ENCODE assay signal across 8 mouse cellular contexts in genomic region chr9:21926155-21926554, GRCm38 (mm10). TPM values are rescaled to one million over a fixed set of nuclear protein-coding genes. Genes with fewer than 3 reads are reported as not detected.
A peak's percentile ranks its signal among the peaks of the same experiment; 100 is the strongest.
DNase-seq lines count a peak whose midpoint lies in the region; ATAC-seq and TF ChIP-seq lines count a peak whose summit lies in the region.

No protein-coding gene starts in this region.

- no peaks in the 10 kb centered on the region; the same call in 1 of the 2 replicates for H3K79me2 ChIP-seq in liver, adult 2 months (ENCODE audit: control insufficient read depth, insufficient read depth, low read length)

- ATAC-seq in heart, embryonic 13.5 days (ENCODE audit: extremely low read depth, insufficient number of reproducible peaks, low FRiP score, low TSS enrichment): no peak
- ATAC-seq in midbrain, embryonic 12.5 days (ENCODE audit: low FRiP score, low read depth): no peak
- no peak for ATAC-seq in CD4-positive, CD25-positive, alpha-beta regulatory T cell, adult 4 months
- no peak for ATAC-seq in inflammation-experienced regulatory T-cells, adult 6 months

- DNase-seq in liver, adult 2 months (ENCODE audit: extremely low read depth, low read depth, low spot score): peak; percentile 79
- no peak for DNase-seq in liver
- DNase-seq in kidney, postnatal 25 days: peak; percentile 52 to 69
- no peak for DNase-seq in urinary bladder, postnatal 25 days (ENCODE audit: low spot score)

- peak overlapping the region; percentile 65 for H3K4me3 ChIP-seq in liver, adult 2 months (ENCODE audit: insufficient read depth, low read depth, low read length)
- H3K4me3 ChIP-seq in heart, embryonic 13.5 days: peak overlapping the region; percentile 60
- peak overlapping the region; percentile 53; the same call in 1 of the 2 replicates for H3K4me3 ChIP-seq in midbrain, embryonic 12.5 days

- WGBS in liver, adult 2 months: 8% methylated on average over 6 of the region's 6 CpGs
- WGBS in heart, embryonic 13.5 days: 67% methylated on average over 6 of the region's 6 CpGs
- WGBS in midbrain, embryonic 12.5 days: 74% methylated on average over 6 of the region's 6 CpGs

- TF ChIP-seq CTCF in liver, adult 2 months (IDR thresholded peaks at IDR 0.05; ENCODE audit: low read depth, low read length): no peak

- TF ChIP-seq POLR2A in liver, adult 2 months (IDR thresholded peaks at IDR 0.05; ENCODE audit: extremely low read depth, insufficient read depth, low read length): no peak

- peaks cover 17% of the 10 kb centered on the region for H3K4me1 ChIP-seq in liver, adult 2 months (ENCODE audit: control insufficient read depth, insufficient read depth, low read length)
- peaks cover 37% of the 10 kb centered on the region for H3K4me1 ChIP-seq in heart, embryonic 13.5 days
- H3K4me1 ChIP-seq in midbrain, embryonic 12.5 days: peaks cover 15% of the 10 kb centered on the region

- peak overlapping the region; percentile 98 for H3K27ac ChIP-seq in liver, adult 2 months (replicated peaks; ENCODE audit: insufficient read depth, low read depth, low read length)
- peak overlapping the region; percentile 74 for H3K27ac ChIP-seq in heart, embryonic 13.5 days (replicated peaks)
- H3K27ac ChIP-seq in midbrain, embryonic 12.5 days (replicated peaks): no peak overlapping the region

- peaks cover 12% of the 10 kb centered on the region for H3K36me3 ChIP-seq in liver, adult 2 months (ENCODE audit: control insufficient read depth, insufficient read depth, low read length)
- peaks cover 9% of the 10 kb centered on the region for H3K36me3 ChIP-seq in heart, embryonic 13.5 days
- H3K36me3 ChIP-seq in midbrain, embryonic 12.5 days: 0 out of 2 replicates have a peak, but pooled peaks cover 5% of the 10 kb centered on the region

- H3K27me3 ChIP-seq in liver, adult 2 months (ENCODE audit: control insufficient read depth, insufficient read depth, low read length): no peaks in the 10 kb centered on the region
- H3K27me3 ChIP-seq in heart, embryonic 13.5 days (replicated peaks): no peaks in the 10 kb centered on the region
- no peaks in the 10 kb centered on the region for H3K27me3 ChIP-seq in midbrain, embryonic 12.5 days

- peak overlapping the region; percentile 71 for H3K4me2 ChIP-seq in heart, embryonic 13.5 days
- H3K4me2 ChIP-seq in midbrain, embryonic 12.5 days (replicated peaks): peak overlapping the region; percentile 68

- H3K9me3 ChIP-seq in heart, embryonic 13.5 days: no peaks in the 10 kb centered on the region
- H3K9me3 ChIP-seq in midbrain, embryonic 12.5 days: no peaks in the 10 kb centered on the region

- H3K9ac ChIP-seq in liver, adult 2 months (ENCODE audit: low read depth, low read length): peak overlapping the region; percentile 89
- peak overlapping the region; percentile 87 for H3K9ac ChIP-seq in heart, embryonic 13.5 days
- no peak overlapping the region for H3K9ac ChIP-seq in midbrain, embryonic 12.5 days (replicated peaks)

RNA-seq across cellular contexts. Expression of gene Ccdc159, which starts 1.1 kb away (rescaled TPM):
- total RNA-seq in liver, adult 2 months (2014; rRNA removed): 7.6 and 7.9 TPM in 2 replicates
- 6.7 and 11.6 TPM in 2 replicates for polyA plus RNA-seq in liver, adult 2 months (2012; rRNA removed)
- polyA plus RNA-seq in heart, embryonic 13.5 days (2015; fragmentation: Nextera tagmentation; extraction: Ambion mirVana): 2.6 and 3.2 TPM in 2 replicates
- 6.1 and 6.9 TPM in 2 replicates for polyA plus RNA-seq in midbrain, embryonic 12.5 days (2016; fragmentation: Nextera tagmentation; extraction: Ambion mirVana)
- under 1 TPM in 1 of 2 experiments, not detected in 1; 0.94 TPM for polyA plus RNA-seq in CD4-positive, CD25-positive, alpha-beta regulatory T cell, adult 4 months (2017; shearing (Covaris generic))
- polyA plus RNA-seq in inflammation-experienced regulatory T-cells, adult 6 months (2017; shearing (Covaris generic)): not detected

RNA-seq across cellular contexts. Expression of gene Tmem205, which starts 1.2 kb away (rescaled TPM):
- 841 and 970 TPM in 2 replicates for total RNA-seq in liver, adult 2 months (2014; rRNA removed)
- 1,676 and 1,979 TPM in 2 replicates for polyA plus RNA-seq in liver, adult 2 months (2012; rRNA removed)
- polyA plus RNA-seq in heart, embryonic 13.5 days (2015; fragmentation: Nextera tagmentation; extraction: Ambion mirVana): 41.5 and 47.8 TPM in 2 replicates
- 32.7 and 36.9 TPM in 2 replicates for polyA plus RNA-seq in midbrain, embryonic 12.5 days (2016; fragmentation: Nextera tagmentation; extraction: Ambion mirVana)
- polyA plus RNA-seq in CD4-positive, CD25-positive, alpha-beta regulatory T cell, adult 4 months (2017; shearing (Covaris generic)): 1 to 10 TPM; 8.0 to 8.7 TPM
- polyA plus RNA-seq in inflammation-experienced regulatory T-cells, adult 6 months (2017; shearing (Covaris generic)): 10 to 100 TPM in 1 of 3 experiments, 1 to 10 TPM in 2; 8.8 to 11.1 (median 9.7) TPM

RNA-seq across cellular contexts. Expression of gene Rab3d, which starts 8.2 kb away (rescaled TPM):
- 5.5 and 5.6 TPM in 2 replicates for total RNA-seq in liver, adult 2 months (2014; rRNA removed)
- polyA plus RNA-seq in liver, adult 2 months (2012; rRNA removed): 8.0 and 16.6 TPM in 2 replicates
- polyA plus RNA-seq in heart, embryonic 13.5 days (2015; fragmentation: Nextera tagmentation; extraction: Ambion mirVana): 8.5 and 9.2 TPM in 2 replicates
- 13.2 and 13.4 TPM in 2 replicates for polyA plus RNA-seq in midbrain, embryonic 12.5 days (2016; fragmentation: Nextera tagmentation; extraction: Ambion mirVana)
- polyA plus RNA-seq in CD4-positive, CD25-positive, alpha-beta regulatory T cell, adult 4 months (2017; shearing (Covaris generic)): 10 to 100 TPM in 1 of 2 experiments, 1 to 10 TPM in 1; 8.4 to 11.3 TPM
- 1 to 10 TPM; 7.4 to 9.6 (median 8.9) TPM for polyA plus RNA-seq in inflammation-experienced regulatory T-cells, adult 6 months (2017; shearing (Covaris generic))

RNA-seq across cellular contexts. Expression of gene Plppr2, which starts 10.7 kb away (rescaled TPM):
- 0.67 and 0.74 TPM in 2 replicates for total RNA-seq in liver, adult 2 months (2014; rRNA removed)
- polyA plus RNA-seq in liver, adult 2 months (2012; rRNA removed): 9.4 and 14.6 TPM in 2 replicates
- polyA plus RNA-seq in heart, embryonic 13.5 days (2015; fragmentation: Nextera tagmentation; extraction: Ambion mirVana): 5.1 and 5.2 TPM in 2 replicates
- 45.6 and 47.0 TPM in 2 replicates for polyA plus RNA-seq in midbrain, embryonic 12.5 days (2016; fragmentation: Nextera tagmentation; extraction: Ambion mirVana)
- under 1 TPM; 0.28 to 0.90 TPM for polyA plus RNA-seq in CD4-positive, CD25-positive, alpha-beta regulatory T cell, adult 4 months (2017; shearing (Covaris generic))
- 1 to 10 TPM in 1 of 3 experiments, under 1 TPM in 2; 0.26 to 1.2 (median 0.45) TPM for polyA plus RNA-seq in inflammation-experienced regulatory T-cells, adult 6 months (2017; shearing (Covaris generic))

RNA-seq across cellular contexts. Expression of gene Swsap1, which starts 29.4 kb away (rescaled TPM):
- total RNA-seq in liver, adult 2 months (2014; rRNA removed): 4.1 and 5.3 TPM in 2 replicates
- polyA plus RNA-seq in liver, adult 2 months (2012; rRNA removed): 4.7 and 5.2 TPM in 2 replicates
- polyA plus RNA-seq in heart, embryonic 13.5 days (2015; fragmentation: Nextera tagmentation; extraction: Ambion mirVana): 5.1 and 5.7 TPM in 2 replicates
- 7.8 and 8.1 TPM in 2 replicates for polyA plus RNA-seq in midbrain, embryonic 12.5 days (2016; fragmentation: Nextera tagmentation; extraction: Ambion mirVana)
- polyA plus RNA-seq in CD4-positive, CD25-positive, alpha-beta regulatory T cell, adult 4 months (2017; shearing (Covaris generic)): 10 to 100 TPM in 1 of 2 experiments, 1 to 10 TPM in 1; 3.2 to 13.5 TPM
- 1 to 10 TPM; 3.6 to 6.2 (median 4.9) TPM for polyA plus RNA-seq in inflammation-experienced regulatory T-cells, adult 6 months (2017; shearing (Covaris generic))

Comparison
In these comparisons a context has a peak if more than half of its experiments do, and no peak if none do; other contexts are left out.
1. DNase-seq: peak in liver, adult 2 months (single experiment) and kidney, postnatal 25 days (2 of 2); none in liver (single experiment) and urinary bladder, postnatal 25 days (single experiment).
2. RNA of gene Tmem205, which starts 1.2 kb away (polyA plus RNA-seq): 1,676 to 1,979 TPM in liver, adult 2 months; 41.5 to 47.8 TPM in heart, embryonic 13.5 days, 32.7 to 36.9 TPM in midbrain, embryonic 12.5 days, 8.8 to 11.1 TPM in inflammation-experienced regulatory T-cells, adult 6 months and 8.0 to 8.7 TPM in CD4-positive, CD25-positive, alpha-beta regulatory T cell, adult 4 months; every median in the first group is over 10 times any median in the second.
3. Peak in every context shown above with its lines, with median percentiles within 50 percentile points of each other: H3K4me3 ChIP-seq.